Mouse (Mus musculus) heart, postnatal 0 days (tissue): ENCODE measurements around the gene Uba1y. TPM values are rescaled to one million over a fixed set of nuclear protein-coding genes. Genes with fewer than 3 reads are reported as not detected.
"Not testable (repeated sequence)": the region's sequence is repeated elsewhere in the genome, so short reads cannot be mapped to it uniquely, and the experiment has no call there.

Source experiments
- ATAC-seq: fragments of 200-750 bp; cut with Nextera tagmentation; 2 replicates; pipeline ENCODE4 v1.8.0; 2017; ENCODE audit warnings: low read depth, moderate number of reproducible peaks, moderate library complexity; ENCODE audit not compliant: insufficient read depth
- DNase-seq: peaks from one replicate; pipeline ENCODE4 v3.0.0-alpha.2; 2016; ENCODE audit warnings: low spot score
- H3K27ac ChIP-seq: fragments of 300-500 bp; sonication (generic); 2 replicates; pipeline ENCODE4 v1.5.1; 2014; ENCODE audit warnings: low read depth, mild to moderate bottlenecking
- H3K27me3 ChIP-seq: fragments of 300-500 bp; sonication (generic); 2 replicates; pipeline ENCODE4 v1.6.1; 2014; ENCODE audit warnings: low read length, mixed read lengths; ENCODE audit not compliant: control insufficient read depth, insufficient read depth
- H3K36me3 ChIP-seq: fragments of 300-500 bp; sonication (generic); replicated peaks from 2 replicates; pipeline ENCODE4 v1.6.1; 2014; ENCODE audit warnings: low read length, mixed read lengths; ENCODE audit not compliant: control insufficient read depth, insufficient read depth
- H3K4me1 ChIP-seq: fragments of 300-500 bp; sonication (generic); 2 replicates; pipeline ENCODE4 v1.6.1; 2014; ENCODE audit warnings: antibody characterized with exemption; ENCODE audit not compliant: control insufficient read depth, insufficient read depth
- H3K4me2 ChIP-seq: fragments of 300-500 bp; sonication (generic); 2 replicates; pipeline ENCODE4 v1.6.1; 2014; ENCODE audit warnings: low read depth, mild to moderate bottlenecking, low read length, moderate library complexity
- H3K4me3 ChIP-seq: fragments of 300-500 bp; sonication (generic); 2 replicates; pipeline ENCODE4 v1.5.1; 2014; ENCODE audit warnings: low read depth, low read length
- H3K9ac ChIP-seq: fragments of 300-500 bp; sonication (generic); replicated peaks from 2 replicates; pipeline ENCODE4 v1.6.1; 2014; ENCODE audit warnings: low read depth, low read length, mixed read lengths
- H3K9me3 ChIP-seq: fragments of 300-500 bp; sonication (generic); replicated peaks from 2 replicates; pipeline ENCODE4 v1.6.1; 2016; ENCODE audit warnings: low read length; ENCODE audit not compliant: control insufficient read depth
- CTCF ChIP-seq: IDR thresholded peaks from 2 replicates; pipeline ENCODE4 v1.5.1; 2016; ENCODE audit warnings: antibody characterized with exemption, control low read depth, low read depth
- EP300 ChIP-seq: IDR thresholded peaks from 2 replicates; pipeline ENCODE4 v1.6.1; 2016; ENCODE audit warnings: antibody characterized with exemption, low read depth
- WGBS: fragments of 180-500 bp; shearing (Covaris S2); extraction: QIAGEN DNeasy Blood & Tissue Kit; methylation state at CpG from one replicate; pipeline ENCODE4 v1.1.7; 2014; 5-methylcytosine and 5-hydroxymethylcytosine counted together
- polyA plus RNA-seq: library from polyadenylated mRNA; unstranded; fragments of >200 nt; fragmentation: Nextera tagmentation; extraction: Ambion mirVana; gene quantifications from 2 replicates; pipeline ENCODE4 v1.2.1, GENCODE M21; 2015
- total RNA-seq: library from RNA; depleted of rRNA; stranded (reverse); fragments of >200 nt; gene quantifications from 2 replicates; pipeline ENCODE4 v1.2.3, GENCODE M21; 2014; ENCODE audit warnings: low replicate concordance; rRNA removed

The Uba1y gene
- not detected in 2 replicates for total RNA-seq
- polyA plus RNA-seq = not detected in 2 replicates

DNA sequence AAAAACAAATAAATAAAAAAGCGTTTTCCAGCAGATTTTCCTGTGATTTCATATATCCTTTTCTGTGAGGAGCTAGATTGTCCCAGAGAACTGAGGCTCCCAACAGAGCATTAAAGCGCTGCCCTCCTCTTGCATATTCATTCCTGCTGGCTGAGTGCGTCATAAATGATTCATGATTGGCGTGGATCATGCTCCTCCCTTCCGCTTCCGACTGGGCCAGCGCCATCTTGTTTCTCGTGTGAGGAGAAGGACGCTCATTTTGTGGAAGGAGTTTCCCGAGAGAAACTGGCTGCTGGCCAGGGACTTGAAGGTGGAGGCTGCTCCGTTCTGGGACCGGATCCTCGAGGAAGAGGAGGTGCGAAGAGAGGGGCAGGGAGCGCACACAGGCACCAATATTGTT is at the start of gene Uba1y:
TSS of gene Uba1y (plus strand) at position 254 of the 400 bp plus-strand sequence.
- ATAC-seq (no peak), DNase-seq (no peak)
- Histone ChIP-seq H3K36me3 (no peaks in the 10 kb centered on the region), H3K4me1 (no peaks in the 10 kb centered on the region), H3K27ac (no peak within 1 kb of the TSS), H3K4me3 (no peak within 1 kb of the TSS), H3K9ac (no peak within 1 kb of the TSS), H3K27me3 (no peaks in the 10 kb centered on the region), H3K4me2 (no peak within 1 kb of the TSS), H3K9me3 (no peaks in the 10 kb centered on the region)
- TF ChIP-seq CTCF (no peak), EP300 (no peak)
- WGBS = 80% methylated on average over 9 of the region's 15 CpGs

GRCm38 (mm10) chrY:797309-797708 is 21.1 kb upstream of the Uba1y start, which contains the start of gene Zfy1:
Gene Zfy1 (minus strand): TSS chrY:797409.
- not testable (repeated sequence) for H3K36me3 ChIP-seq, ATAC-seq, H3K9me3 ChIP-seq, H3K4me1 ChIP-seq, H3K27me3 ChIP-seq, H3K4me3 ChIP-seq, H3K4me2 ChIP-seq, H3K27ac ChIP-seq, DNase-seq, H3K9ac ChIP-seq
- WGBS = 56% methylated on average over 3 of the region's 11 CpGs

DNA sequence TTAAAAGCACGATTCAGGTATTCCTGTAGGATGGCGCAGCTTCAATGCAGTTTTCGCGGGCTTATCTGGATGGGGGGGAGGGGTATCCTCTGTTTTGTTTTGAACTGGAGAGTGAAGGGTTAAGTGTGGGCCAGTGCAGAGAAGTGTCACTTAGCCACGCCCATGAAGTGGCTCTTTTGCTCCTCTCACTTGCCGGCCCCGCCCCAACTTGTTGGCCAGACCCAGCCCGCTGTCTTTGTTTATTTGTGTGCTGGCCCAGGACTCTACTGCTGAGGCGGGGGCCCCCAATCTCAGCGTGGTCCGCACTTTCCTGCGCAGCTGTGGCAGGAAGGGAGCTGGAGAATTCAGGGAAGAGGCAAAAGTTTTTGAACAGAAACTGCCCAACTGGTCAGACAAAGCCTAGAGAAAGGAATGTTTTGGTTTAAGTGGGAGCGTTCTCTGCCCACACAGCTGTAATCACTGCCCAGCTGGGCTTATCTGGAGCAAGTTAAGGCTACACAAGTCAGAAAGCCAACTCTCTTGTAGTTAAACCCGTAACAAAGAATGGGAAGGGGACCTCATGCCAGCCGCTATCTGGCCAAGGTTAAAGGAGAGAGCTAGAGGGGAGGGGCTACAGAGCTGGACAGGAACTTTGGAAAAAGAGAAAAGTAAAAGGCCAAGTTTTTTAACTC is 9.3 kb upstream of the Uba1y start:
- Histone ChIP-seq H3K36me3 (no peaks in the 10 kb centered on the region), H3K4me2 (peak overlapping the region; percentile 38), H3K4me1 (no peaks in the 10 kb centered on the region), H3K27ac (0 out of 2 replicates have a peak overlapping the region, but pooled peaks have one; percentile 48), H3K9me3 (no peaks in the 10 kb centered on the region), H3K4me3 (peak overlapping the region; percentile 30), H3K9ac (no peak overlapping the region), H3K27me3 (no peaks in the 10 kb centered on the region)
- peak; percentile 7 for DNase-seq
- TF ChIP-seq CTCF (no peak), EP300 (no peak)
- 2% methylated on average over 9 of the region's 15 CpGs for WGBS
- ATAC-seq = peak; percentile 76

GRCm38 (mm10) chrY:872404-872803 is 54.0 kb downstream of the Uba1y start:
- H3K4me1 ChIP-seq = no peaks in the 10 kb centered on the region
- H3K4me3 ChIP-seq = no peak overlapping the region
- DNase-seq (no peak), ATAC-seq (no peak)
- H3K27me3 ChIP-seq = no peaks in the 10 kb centered on the region
- TF ChIP-seq CTCF (no peak), EP300 (no peak)
- no peak overlapping the region for H3K27ac ChIP-seq
- H3K4me2 ChIP-seq = no peak overlapping the region
- no peaks in the 10 kb centered on the region for H3K36me3 ChIP-seq
- no peaks in the 10 kb centered on the region for H3K9me3 ChIP-seq
- no peak overlapping the region for H3K9ac ChIP-seq

GRCm38 (mm10) chrY:872855-873549 is 54.6 kb downstream of the Uba1y start:
- 32% methylated on average over 11 of the region's 18 CpGs for WGBS
- H3K4me1 ChIP-seq = no peaks in the 10 kb centered on the region
- H3K9me3 ChIP-seq = no peaks in the 10 kb centered on the region
- H3K4me3 ChIP-seq = no peak overlapping the region
- H3K36me3 ChIP-seq = no peaks in the 10 kb centered on the region
- no peaks in the 10 kb centered on the region for H3K27me3 ChIP-seq
- no peak overlapping the region for H3K9ac ChIP-seq
- TF ChIP-seq CTCF (no peak), EP300 (no peak)
- no peak for ATAC-seq
- H3K4me2 ChIP-seq = no peak overlapping the region
- no peak overlapping the region for H3K27ac ChIP-seq
- no peak for DNase-seq

Other genes starting within 250 kb of the Uba1y start
- not detected in 2 replicates for gene Zfy1, start 21.2 kb upstream of the Uba1y start, total RNA-seq
- gene Zfy1, start 21.2 kb upstream of the Uba1y start, polyA plus RNA-seq = not detected in 2 replicates
- 2.9 and 19.3 TPM in 2 replicates for gene Kdm5d, start 79.1 kb downstream of the Uba1y start, total RNA-seq
- gene Kdm5d, start 79.1 kb downstream of the Uba1y start, polyA plus RNA-seq = not detected in 2 replicates
- 17.1 and 24.0 TPM in 2 replicates for gene Eif2s3y, start 191.9 kb downstream of the Uba1y start, total RNA-seq
- not detected in 2 replicates for gene Eif2s3y, start 191.9 kb downstream of the Uba1y start, polyA plus RNA-seq